8 mouse cellular contexts compared by ENCODE assay signal in the genomic region with DNA sequence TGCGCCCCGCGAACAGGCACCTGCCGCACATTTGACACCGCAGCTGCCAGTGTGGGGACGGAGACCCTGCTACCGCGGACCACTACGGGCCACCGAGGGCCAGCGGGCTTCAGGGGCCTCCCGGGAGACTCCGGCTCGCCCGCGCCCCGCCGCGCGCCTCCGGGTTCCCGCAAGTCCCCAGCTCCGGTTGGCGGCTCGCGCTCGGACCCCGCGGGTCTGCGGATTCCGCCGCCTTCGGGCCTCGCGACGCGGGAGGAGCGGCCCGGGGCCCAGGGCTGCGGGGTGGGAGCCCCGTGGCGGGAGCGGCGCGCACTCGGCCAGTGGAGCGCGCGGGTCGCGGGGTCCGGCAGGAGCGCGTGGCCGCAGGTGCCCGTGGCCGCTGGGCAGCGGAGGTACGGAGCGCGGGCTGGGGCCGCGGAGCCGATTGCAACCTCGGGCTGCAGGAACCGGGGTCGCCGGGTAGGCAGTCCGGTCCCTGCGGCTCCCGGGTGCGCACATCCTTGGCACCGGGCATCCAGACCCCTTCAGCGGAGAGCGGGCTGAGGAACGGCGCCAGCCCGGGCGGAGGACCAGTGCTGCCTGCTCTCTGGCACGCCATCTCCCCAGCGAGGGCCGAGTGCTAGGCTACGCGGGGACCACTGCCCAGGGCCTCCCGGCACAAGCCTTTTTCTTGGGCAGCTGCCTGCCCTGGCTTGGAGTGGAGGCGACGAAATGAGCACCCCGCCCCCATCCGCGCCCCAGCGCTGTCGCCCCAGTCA. TPM values are rescaled to one million over a fixed set of nuclear protein-coding genes. Genes with fewer than 3 reads are reported as not detected.
DNase-seq lines count a peak whose midpoint lies in the region; ATAC-seq and TF ChIP-seq lines count a peak whose summit lies in the region.

No protein-coding gene starts in this region.

- peaks cover 36% of the 10 kb centered on the region for H3K27me3 ChIP-seq in midbrain, embryonic 11.5 days (ENCODE audit: control insufficient read depth, insufficient read depth, low read length)

- DNase-seq in gastrocnemius, adult 2 months, result no peak
- DNase-seq in gastrocnemius, postnatal 25 days, result no peak
- DNase-seq in B cell, adult 2 months, result peak; percentile 3 to 5
- DNase-seq in cerebellum, postnatal 14 days, result peak; percentile 74 to 78
- peak; percentile 30 to 58 for DNase-seq in layer of hippocampus, postnatal 10 days (ENCODE audit: low spot score in 2 of 2)
- peak; percentile 94 for DNase-seq in midbrain, embryonic 11.5 days (ENCODE audit: low spot score, missing footprints)
- DNase-seq in yolk sac, embryonic 10.5 days (ENCODE audit: low spot score), result no peak

- H3K4me1 ChIP-seq in midbrain, embryonic 11.5 days (ENCODE audit: control insufficient read depth, insufficient read depth, low read length), result peaks cover 10% of the 10 kb centered on the region

- no peak overlapping the region for H3K27ac ChIP-seq in gastrocnemius, adult 2 months
- H3K27ac ChIP-seq in midbrain, embryonic 11.5 days (ENCODE audit: low read depth, low read length), result no peak overlapping the region

- H3K4me2 ChIP-seq in midbrain, embryonic 11.5 days, result peak overlapping the region; percentile 95

- no peak for TF ChIP-seq CTCF in gastrocnemius, adult 2 months (IDR thresholded peaks at IDR 0.05)

- WGBS in midbrain, embryonic 11.5 days, result under 1% methylated on average over 84 of the region's 92 CpGs

- peak overlapping the region; percentile 49 for H3K9ac ChIP-seq in midbrain, embryonic 11.5 days (ENCODE audit: low read length)

- no peaks in the 10 kb centered on the region for H3K36me3 ChIP-seq in midbrain, embryonic 11.5 days (ENCODE audit: control insufficient read depth, insufficient read depth, low read length)

- peak overlapping the region; percentile 67 for H3K4me3 ChIP-seq in gastrocnemius, adult 2 months
- peak overlapping the region; percentile 60 for H3K4me3 ChIP-seq in midbrain, embryonic 11.5 days (ENCODE audit: low read depth, low read length)

- ATAC-seq in granulocyte monocyte progenitor cell, adult 5-6 weeks (replicated peaks; ENCODE audit: poor library complexity, severe bottlenecking), result peak; percentile 34
- ATAC-seq in midbrain, embryonic 11.5 days (ENCODE audit: low FRiP score), result peak; percentile 62

- intact Hi-C loops in gastrocnemius, adult 2 months (cut with DNase I), result no loop called here

- no peaks in the 10 kb centered on the region for H3K9me3 ChIP-seq in midbrain, embryonic 11.5 days (ENCODE audit: control insufficient read depth, low read length)

RNA-seq across cellular contexts. Expression of a gene that starts 0.8 kb away (rescaled TPM):
- not detected for total RNA-seq in gastrocnemius, adult 2 months (2021)
- total RNA-seq in gastrocnemius, postnatal 25 days (2021), result not detected
- total RNA-seq in granulocyte monocyte progenitor cell, adult 5-6 weeks (2014; fragmentation: Nextera tagmentation), result not detected in 2 replicates
- total RNA-seq in granulocyte monocyte progenitor cell, adult 5-6 weeks (2017), result not detected in 2 replicates
- total RNA-seq in layer of hippocampus, postnatal 10 days (2021), result 10 to 100 TPM; 11.2 to 13.3 TPM
- 0.11 and 0.15 TPM in 2 replicates for polyA plus RNA-seq in midbrain, embryonic 11.5 days (2014; fragmentation: Nextera tagmentation; extraction: Ambion mirVana)

RNA-seq across cellular contexts. Expression of a gene that starts 57.3 kb away (rescaled TPM):
- 1 to 10 TPM; 2.2 to 2.6 TPM for total RNA-seq in gastrocnemius, adult 2 months (2021)
- total RNA-seq in gastrocnemius, postnatal 25 days (2021), result 1 to 10 TPM; 2.0 to 2.4 TPM
- 4.8 and 5.5 TPM in 2 replicates for total RNA-seq in granulocyte monocyte progenitor cell, adult 5-6 weeks (2014; fragmentation: Nextera tagmentation)
- total RNA-seq in granulocyte monocyte progenitor cell, adult 5-6 weeks (2017), result 6.0 and 8.2 TPM in 2 replicates
- total RNA-seq in layer of hippocampus, postnatal 10 days (2021), result 10 to 100 TPM in 1 of 2 experiments, 1 to 10 TPM in 1; 8.6 to 10.1 TPM
- 0.18 TPM in 1 of 2 replicates, not detected in the other for polyA plus RNA-seq in midbrain, embryonic 11.5 days (2014; fragmentation: Nextera tagmentation; extraction: Ambion mirVana)

Comparison
In these comparisons a context has a peak if more than half of its experiments do, and no peak if none do; other contexts are left out.
1. DNase-seq: peak in B cell, adult 2 months (2 of 2), cerebellum, postnatal 14 days (2 of 2), layer of hippocampus, postnatal 10 days (2 of 2) and midbrain, embryonic 11.5 days (single experiment); none in gastrocnemius, adult 2 months (single experiment), gastrocnemius, postnatal 25 days (single experiment) and yolk sac, embryonic 10.5 days (single experiment).
2. RNA of a gene that starts 0.8 kb away (total RNA-seq): 11.2 to 13.3 TPM in layer of hippocampus, postnatal 10 days; not detected in gastrocnemius, adult 2 months, not detected in gastrocnemius, postnatal 25 days and not detected in granulocyte monocyte progenitor cell, adult 5-6 weeks; every median in the first group is over 10 times any median in the second.